20 mouse cellular contexts compared by ENCODE assay signal in the genomic region with DNA sequence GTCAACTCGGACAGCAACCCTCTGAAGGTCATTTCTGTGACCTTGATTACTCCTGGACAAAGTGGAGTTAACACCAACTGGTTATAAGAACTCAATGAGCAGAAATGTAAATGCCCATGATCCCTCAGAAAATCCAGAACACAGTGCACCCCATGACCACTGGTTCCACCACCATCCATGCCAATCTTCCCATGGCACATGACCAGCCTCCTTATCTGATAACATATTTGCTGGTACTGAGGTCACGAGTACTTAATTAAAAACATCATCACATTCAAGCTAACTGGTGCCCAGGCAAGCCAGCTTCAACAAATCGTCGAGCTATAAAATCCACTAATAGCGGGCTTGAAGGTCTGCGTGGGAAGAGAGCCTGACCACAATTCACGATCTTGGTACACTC. TPM values are rescaled to one million over a fixed set of nuclear protein-coding genes. Genes with fewer than 3 reads are reported as not detected.
A peak's percentile ranks its signal among the peaks of the same experiment; 100 is the strongest.
DNase-seq lines count a peak whose midpoint lies in the region; ATAC-seq and TF ChIP-seq lines count a peak whose summit lies in the region.
"Had no signal": no experiment of that assay in that cellular context is flagged by ENCODE, and none has a peak within 500 bp of the region (broad histone marks: within the 10 kb centered on the region; RNA-seq: fewer than 3 reads in every experiment).

No protein-coding gene starts in this region.

- H3K4me3 ChIP-seq in gastrocnemius, adult 2 months, result no peak overlapping the region
- H3K4me3 ChIP-seq in heart, embryonic 15.5 days, result no peak overlapping the region
- H3K4me3 ChIP-seq in C2C12 (ENCODE audit: insufficient read depth, poor library complexity, severe bottlenecking), result no peak overlapping the region
- H3K4me3 ChIP-seq: forebrain, embryonic 13.5 days; hindbrain, embryonic 12.5 days; limb, embryonic 12.5 days; midbrain, embryonic 15.5 days; stomach, embryonic 15.5 days had no signal

- no peak for ATAC-seq in heart, embryonic 15.5 days (replicated peaks; ENCODE audit: insufficient number of reproducible peaks, insufficient read depth, low FRiP score, low read depth)
- ATAC-seq: forebrain, embryonic 13.5 days; intestine, postnatal 0 days; lung, postnatal 0 days; midbrain, embryonic 15.5 days had no signal

- H3K4me2 ChIP-seq in heart, embryonic 15.5 days, result no peak overlapping the region
- H3K4me2 ChIP-seq: forebrain, embryonic 13.5 days; hindbrain, embryonic 12.5 days; limb, embryonic 12.5 days; midbrain, embryonic 15.5 days; stomach, embryonic 15.5 days had no signal

- intact Hi-C loops in gastrocnemius, adult 2 months (cut with DNase I), result no loop called here
- intact Hi-C loops in gastrocnemius, postnatal 36 days (cut with DNase I), result no loop called here

- no peak overlapping the region for H3K9ac ChIP-seq in heart, embryonic 15.5 days
- H3K9ac ChIP-seq: forebrain, embryonic 13.5 days; hindbrain, embryonic 12.5 days; limb, embryonic 12.5 days; midbrain, embryonic 15.5 days; stomach, embryonic 15.5 days had no signal

- peaks cover 100% of the 10 kb centered on the region for H3K79me2 ChIP-seq in C2C12 (ENCODE audit: control insufficient read depth, insufficient read depth)

- no peak for TF ChIP-seq CTCF in gastrocnemius, adult 2 months (IDR thresholded peaks at IDR 0.05)
- TF ChIP-seq CTCF in C2C12 (IDR thresholded peaks at IDR 0.05; ENCODE audit: control insufficient read depth, insufficient read depth, insufficient read length), result no peak

- no peaks in the 10 kb centered on the region for H3K27me3 ChIP-seq in heart, embryonic 15.5 days
- H3K27me3 ChIP-seq in C2C12 (ENCODE audit: control insufficient read depth, insufficient read depth, insufficient read length), result no peaks in the 10 kb centered on the region
- H3K27me3 ChIP-seq: forebrain, embryonic 13.5 days; hindbrain, embryonic 12.5 days; limb, embryonic 12.5 days; midbrain, embryonic 15.5 days; stomach, embryonic 15.5 days had no signal

- peaks cover 95% of the 10 kb centered on the region for H3K79me3 ChIP-seq in C2C12 (ENCODE audit: low read depth)

- no peak overlapping the region for H3ac ChIP-seq in C2C12 (ENCODE audit: control insufficient read depth, insufficient read length, low read depth)

- H3K9me3 ChIP-seq in heart, embryonic 15.5 days (replicated peaks), result no peaks in the 10 kb centered on the region
- H3K9me3 ChIP-seq: forebrain, embryonic 13.5 days; hindbrain, embryonic 12.5 days; limb, embryonic 12.5 days; midbrain, embryonic 15.5 days; stomach, embryonic 15.5 days had no signal

- DNase-seq in gastrocnemius, adult 2 months, result no peak
- DNase-seq in gastrocnemius, postnatal 36 days, result no peak
- no peak for DNase-seq in heart, adult 11 months
- DNase-seq in kidney, adult 9 months, result peak; percentile 62
- no peak for DNase-seq in kidney, postnatal 14 days
- no peak for DNase-seq in thymus, postnatal 36 days
- DNase-seq: cerebellum, adult 9-10 months; right cerebral cortex, adult 18-20 months; right cerebral cortex, postnatal 4 days; thymus, postnatal 25 days had no signal

- H3K36me3 ChIP-seq in heart, embryonic 15.5 days, result no peaks in the 10 kb centered on the region
- H3K36me3 ChIP-seq in C2C12 (ENCODE audit: control insufficient read depth, insufficient read depth), result peaks cover 25% of the 10 kb centered on the region
- H3K36me3 ChIP-seq: hindbrain, embryonic 12.5 days; limb, embryonic 12.5 days; midbrain, embryonic 15.5 days; stomach, embryonic 15.5 days had no signal

- WGBS in heart, embryonic 15.5 days, result 67% methylated on average over 7 of the region's 7 CpGs

- peaks cover 47% of the 10 kb centered on the region for H3K4me1 ChIP-seq in heart, embryonic 15.5 days (replicated peaks)
- H3K4me1 ChIP-seq: hindbrain, embryonic 12.5 days; midbrain, embryonic 15.5 days had no signal

- peak overlapping the region; percentile 79 for H3K27ac ChIP-seq in gastrocnemius, adult 2 months
- H3K27ac ChIP-seq in heart, embryonic 15.5 days, result peak overlapping the region; percentile 42
- H3K27ac ChIP-seq: forebrain, embryonic 13.5 days; hindbrain, embryonic 12.5 days; limb, embryonic 12.5 days; macrophage; midbrain, embryonic 15.5 days; stomach, embryonic 15.5 days had no signal

TF ChIP-seq in C2C12, 6 proteins besides CTCF, POLR2A, EP300 and RAD21:
- TF ChIP-seq USF1 (IDR thresholded peaks at IDR 0.05; ENCODE audit: low read depth) (peak; percentile 66), FOSL1 (IDR thresholded peaks at IDR 0.05; ENCODE audit: insufficient read depth, low read length, poor library complexity, severe bottlenecking) (no peak)

RNA-seq across cellular contexts. Expression of a gene that starts 10.0 kb away (rescaled TPM):
- 10 to 100 TPM; 43.7 to 70.1 TPM for total RNA-seq in gastrocnemius, adult 2 months (2021)
- 10 to 100 TPM; 41.4 to 50.5 TPM for total RNA-seq in gastrocnemius, postnatal 36 days (2021)
- 59.3 and 75.3 TPM in 2 replicates for polyA plus RNA-seq in heart, embryonic 15.5 days (2015; fragmentation: Nextera tagmentation; extraction: Ambion mirVana)
- polyA plus RNA-seq in C2C12 (2012; fragmentation: generic; extraction: Trizol), result 101 TPM

RNA-seq across cellular contexts. Expression of a gene that starts 56.3 kb away (rescaled TPM):
- 1 to 10 TPM; 2.5 to 3.8 TPM for total RNA-seq in gastrocnemius, adult 2 months (2021)
- total RNA-seq in gastrocnemius, postnatal 36 days (2021), result 1 to 10 TPM; 3.1 to 3.5 TPM
- polyA plus RNA-seq in heart, embryonic 15.5 days (2015; fragmentation: Nextera tagmentation; extraction: Ambion mirVana), result 22.9 and 23.4 TPM in 2 replicates
- polyA plus RNA-seq in C2C12 (2012; fragmentation: generic; extraction: Trizol), result 28.5 TPM
